Mouse (Mus musculus) liver, adult 2 months (tissue): ENCODE measurements at regions not wholly inside any gene's neighbourhood (a gene's known extent, or its start where the extent isn't known, plus 50 kb on each side); places are given as distances from the start of the nearest gene placed in this dataset.

Experiments used
- DNase-seq: peaks from one replicate; pipeline ENCODE4 v3.0.0-alpha.2; 2011; ENCODE audit warnings: low read depth, low spot score; ENCODE audit errors: extremely low read depth
- H3K27ac ChIP-seq: fragments of 200-500 bp; replicated peaks from 2 replicates; pipeline ENCODE4 v1.5.1; 2012; ENCODE audit warnings: low read depth, mild to moderate bottlenecking, control low read depth, inconsistent platforms, low read length; ENCODE audit not compliant: insufficient read depth
- H3K27me3 ChIP-seq: fragments of 200-500 bp; 2 replicates; pipeline ENCODE4 v1.6.1; 2012; ENCODE audit warnings: mild to moderate bottlenecking, moderate library complexity, low read length, inconsistent platforms; ENCODE audit not compliant: control insufficient read depth, insufficient read depth
- H3K36me3 ChIP-seq: fragments of 200-500 bp; 2 replicates; pipeline ENCODE4 v1.6.1; 2012; ENCODE audit warnings: low read length, inconsistent platforms; ENCODE audit not compliant: control insufficient read depth, insufficient read depth
- H3K4me1 ChIP-seq: fragments of 200-500 bp; 2 replicates; pipeline ENCODE4 v1.6.1; 2011; ENCODE audit warnings: low read length; ENCODE audit not compliant: control insufficient read depth, insufficient read depth
- H3K4me3 ChIP-seq: fragments of 200-500 bp; 2 replicates; pipeline ENCODE4 v1.5.1; 2011; ENCODE audit warnings: low read depth, mild to moderate bottlenecking, control low read depth, low read length, moderate library complexity; ENCODE audit not compliant: insufficient read depth
- H3K79me2 ChIP-seq: fragments of 200-500 bp; 2 replicates; pipeline ENCODE4 v1.6.1; 2012; ENCODE audit warnings: inconsistent platforms, mild to moderate bottlenecking, low read length, moderate library complexity; ENCODE audit not compliant: control insufficient read depth, insufficient read depth
- H3K9ac ChIP-seq: fragments of 200-500 bp; 2 replicates; pipeline ENCODE4 v1.6.1; 2012; ENCODE audit warnings: low read depth, mild to moderate bottlenecking, control low read depth, inconsistent platforms, low read length
- CTCF ChIP-seq: fragments of 200-500 bp; IDR thresholded peaks from 2 replicates; pipeline ENCODE4 v1.5.1; 2011; ENCODE audit warnings: low read depth, low read length, control low read depth
- POLR2A ChIP-seq: fragments of 200-500 bp; IDR thresholded peaks from 2 replicates; pipeline ENCODE4 v1.6.1; 2011; ENCODE audit warnings: low read length, control low read depth; ENCODE audit not compliant: insufficient read depth; ENCODE audit errors: extremely low read depth
- WGBS: fragments of 180-500 bp; shearing (Covaris S2); methylation state at CpG from one replicate; pipeline ENCODE4 v1.1.7; 2018; 5-methylcytosine and 5-hydroxymethylcytosine counted together

- no peaks in the 10 kb centered on the region for H3K27me3 ChIP-seq
- WGBS = 95% methylated on average over 3 of the region's 3 CpGs
- H3K79me2 ChIP-seq = no peaks in the 10 kb centered on the region
- no peaks in the 10 kb centered on the region for H3K36me3 ChIP-seq
- TF ChIP-seq POLR2A = no peak
- no peak for TF ChIP-seq CTCF
- H3K9ac ChIP-seq = no peak overlapping the region
- no peak overlapping the region for H3K4me3 ChIP-seq
- DNase-seq = no peak
- H3K4me1 ChIP-seq = no peaks in the 10 kb centered on the region
- no peak overlapping the region for H3K27ac ChIP-seq
Measured at GRCm38 (mm10) chr2:74378709-74379108, 200.5 kb downstream of the Lnpk start.

GRCm38 (mm10) chr2:74373938-74374337 is 205.3 kb downstream of the Lnpk start:
- no peak overlapping the region for H3K4me3 ChIP-seq
- no peak overlapping the region for H3K27ac ChIP-seq
- H3K79me2 ChIP-seq = no peaks in the 10 kb centered on the region
- no peaks in the 10 kb centered on the region for H3K36me3 ChIP-seq
- DNase-seq = no peak
- no peaks in the 10 kb centered on the region for H3K27me3 ChIP-seq
- H3K4me1 ChIP-seq = no peaks in the 10 kb centered on the region
- 86% methylated on average over 1 of the region's 1 CpGs for WGBS
- TF ChIP-seq CTCF = no peak
- no peak for TF ChIP-seq POLR2A
- H3K9ac ChIP-seq = no peak overlapping the region

GRCm38 (mm10) chr2:74373056-74373455 is 206.2 kb downstream of the Lnpk start:
- Histone ChIP-seq H3K4me3 (no peak overlapping the region), H3K27me3 (no peaks in the 10 kb centered on the region), H3K9ac (no peak overlapping the region), H3K27ac (no peak overlapping the region), H3K4me1 (no peaks in the 10 kb centered on the region), H3K79me2 (no peaks in the 10 kb centered on the region), H3K36me3 (no peaks in the 10 kb centered on the region)
- DNase-seq = no peak
- TF ChIP-seq POLR2A (no peak), CTCF (no peak)
- 84% methylated on average over 4 of the region's 4 CpGs for WGBS

DNA sequence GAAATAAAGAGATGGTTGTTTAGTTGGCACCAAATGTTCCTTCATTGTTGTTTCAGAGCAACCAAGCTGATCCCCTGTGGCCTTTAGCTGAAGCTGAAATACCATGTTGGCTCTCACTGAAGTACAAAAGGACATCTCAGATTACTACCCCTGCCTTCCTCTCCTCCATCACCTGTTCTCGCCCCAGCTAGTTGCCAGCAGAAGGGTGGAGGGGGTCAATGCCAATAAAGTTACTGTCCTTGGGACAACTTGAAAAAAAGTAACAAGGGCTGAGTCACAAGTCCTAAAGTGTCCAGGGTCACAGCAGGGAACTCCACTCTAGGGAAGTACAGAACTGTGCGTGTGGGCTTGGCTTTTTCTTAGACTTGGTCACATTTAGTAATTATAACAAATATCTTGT is 216.0 kb downstream of the Lnpk start:
- H3K27ac ChIP-seq = no peak overlapping the region
- no peaks in the 10 kb centered on the region for H3K4me1 ChIP-seq
- DNase-seq = no peak
- H3K79me2 ChIP-seq = no peaks in the 10 kb centered on the region
- no peak overlapping the region for H3K9ac ChIP-seq
- no peaks in the 10 kb centered on the region for H3K27me3 ChIP-seq
- no peak for TF ChIP-seq CTCF
- TF ChIP-seq POLR2A = no peak
- H3K4me3 ChIP-seq = no peak overlapping the region
- H3K36me3 ChIP-seq = no peaks in the 10 kb centered on the region
- 92% methylated on average over 2 of the region's 2 CpGs for WGBS

- Histone ChIP-seq H3K36me3 (no peaks in the 10 kb centered on the region), H3K79me2 (no peaks in the 10 kb centered on the region), H3K4me3 (no peak overlapping the region), H3K4me1 (no peaks in the 10 kb centered on the region), H3K27ac (no peak overlapping the region), H3K9ac (no peak overlapping the region), H3K27me3 (no peaks in the 10 kb centered on the region)
- no peak for DNase-seq
- WGBS = 80% methylated on average over 8 of the region's 8 CpGs
- TF ChIP-seq POLR2A = no peak
- no peak for TF ChIP-seq CTCF
Measured at GRCm38 (mm10) chr2:74354591-74354990, 224.6 kb downstream of the Lnpk start.

DNA sequence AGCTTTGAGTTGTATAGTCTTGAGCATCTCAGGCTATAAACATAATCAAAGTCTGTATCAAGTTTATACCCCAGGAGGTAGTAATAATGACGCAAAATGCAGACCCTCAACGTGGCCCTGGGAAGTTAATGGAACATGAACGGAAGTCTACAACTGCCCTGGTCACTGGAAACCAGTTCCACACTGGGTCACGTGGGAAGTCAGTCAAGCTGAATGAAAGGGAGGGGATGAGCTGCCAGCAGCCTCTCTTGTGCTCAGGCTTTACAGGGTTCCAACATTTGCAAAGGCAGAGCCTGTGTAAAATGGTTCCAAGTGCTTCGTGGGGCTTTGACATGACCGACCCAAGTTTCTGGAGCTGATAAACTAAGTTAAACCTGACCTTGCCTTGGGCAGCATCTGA is 229.4 kb downstream of the Lnpk start:
- no peak overlapping the region for H3K27ac ChIP-seq
- no peaks in the 10 kb centered on the region for H3K4me1 ChIP-seq
- WGBS = 82% methylated on average over 6 of the region's 6 CpGs
- no peaks in the 10 kb centered on the region for H3K79me2 ChIP-seq
- no peaks in the 10 kb centered on the region for H3K36me3 ChIP-seq
- no peaks in the 10 kb centered on the region for H3K27me3 ChIP-seq
- H3K9ac ChIP-seq = no peak overlapping the region
- no peak for DNase-seq
- no peak overlapping the region for H3K4me3 ChIP-seq
- TF ChIP-seq POLR2A (no peak), CTCF (no peak)
